Mouse (Mus musculus) liver, embryonic 14.5 days (tissue): ENCODE data around the gene B430306N03Rik.

Experiments
- CTCF ChIP-seq: IDR thresholded peaks from 2 replicates; pipeline ENCODE4 v1.5.1; 2016; ENCODE audit warnings: antibody characterized with exemption, low read depth, control low read depth
- EP300 ChIP-seq: IDR thresholded peaks from 2 replicates; pipeline ENCODE4 v1.6.1; 2016; ENCODE audit warnings: antibody characterized with exemption, low read depth

DNA sequence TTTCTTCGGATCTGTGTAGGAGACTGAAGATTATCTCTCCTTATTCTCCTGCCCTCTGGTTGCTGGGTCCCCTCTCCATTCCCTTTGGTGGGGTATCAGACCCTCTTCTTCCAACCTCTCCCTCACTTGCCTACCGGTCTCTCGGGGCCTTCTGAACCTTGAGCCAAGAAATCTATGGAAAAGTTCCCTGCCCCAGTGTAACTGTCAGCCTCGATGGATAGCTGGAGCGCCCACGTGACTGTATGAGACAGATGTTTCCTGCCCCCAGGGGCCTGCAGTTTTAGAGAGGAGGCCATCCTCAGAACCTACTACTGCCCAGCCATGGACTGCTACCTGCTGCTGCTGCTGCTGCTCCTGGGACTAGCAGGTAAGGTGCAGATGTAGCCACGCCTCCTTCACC, 43.7 kb downstream of the B430306N03Rik start, which contains the start of gene Treml1:
- TF ChIP-seq CTCF (no peak), EP300 (no peak)
